Mouse (Mus musculus): ENCODE data around the gene Mgll. TPM values are rescaled to one million over a fixed set of nuclear protein-coding genes. Genes with fewer than 3 reads are reported as not detected.

The Mgll gene
- polyA plus RNA-seq, 1 experiment from 2014 or later: 1.1 TPM

DNA sequence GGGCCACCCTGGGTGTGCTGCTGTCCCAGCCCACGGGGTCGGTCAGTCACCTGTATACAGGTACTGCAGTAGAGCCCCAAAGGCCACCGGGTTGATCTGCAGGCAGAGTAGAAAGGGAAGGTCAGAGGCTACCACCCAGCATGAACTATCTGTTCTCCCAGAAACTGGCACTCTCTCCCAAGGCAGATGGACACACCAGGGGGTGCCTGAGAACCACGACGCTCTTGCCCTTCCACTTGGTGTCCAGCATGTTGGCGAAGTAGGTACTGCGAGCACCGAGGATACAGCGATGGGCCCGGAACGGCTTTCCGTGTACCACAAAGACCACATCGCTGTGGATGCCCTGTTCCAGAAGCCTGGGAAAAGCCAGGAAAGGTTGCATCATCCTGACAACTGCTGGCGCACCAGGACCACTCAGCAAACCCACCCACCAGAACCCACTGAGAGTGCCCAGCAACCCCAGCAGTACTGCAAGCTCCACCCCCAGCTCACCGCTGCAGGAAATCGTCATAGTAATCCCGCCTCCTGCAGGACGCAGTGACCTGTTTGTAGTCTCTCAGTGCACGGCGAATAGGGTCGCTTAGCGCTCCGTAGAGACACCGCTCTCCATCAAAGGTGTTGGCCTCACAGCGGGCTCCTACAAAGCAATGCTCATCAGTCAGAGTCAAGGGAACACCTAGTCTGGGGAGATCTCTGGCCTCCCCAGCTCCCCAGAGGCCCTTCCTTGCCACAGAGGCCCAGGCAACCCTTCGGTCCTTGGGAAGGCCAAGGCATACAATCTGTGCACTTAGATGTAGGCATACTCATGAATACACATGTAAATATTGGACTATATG lies 115.1 kb downstream of the Mgll start:
- H3K36me3 ChIP-seq: peaks cover 48% of the 10 kb centered on the region
- no peak overlapping the region for H3K27ac ChIP-seq (replicated peaks)
- H3K9ac ChIP-seq (replicated peaks): no peak overlapping the region
- H3K4me1 ChIP-seq: peaks cover 19% of the 10 kb centered on the region
- H3K27me3 ChIP-seq: 0 out of 2 replicates have a peak, but pooled peaks cover 6% of the 10 kb centered on the region
- ATAC-seq (ENCODE audit: low FRiP score, low read depth): no peak
- WGBS: 84% methylated on average over 26 of the region's 26 CpGs
- H3K4me3 ChIP-seq: no peak overlapping the region
- H3K4me2 ChIP-seq (replicated peaks): no peak overlapping the region
- no peaks in the 10 kb centered on the region for H3K9me3 ChIP-seq

DNA sequence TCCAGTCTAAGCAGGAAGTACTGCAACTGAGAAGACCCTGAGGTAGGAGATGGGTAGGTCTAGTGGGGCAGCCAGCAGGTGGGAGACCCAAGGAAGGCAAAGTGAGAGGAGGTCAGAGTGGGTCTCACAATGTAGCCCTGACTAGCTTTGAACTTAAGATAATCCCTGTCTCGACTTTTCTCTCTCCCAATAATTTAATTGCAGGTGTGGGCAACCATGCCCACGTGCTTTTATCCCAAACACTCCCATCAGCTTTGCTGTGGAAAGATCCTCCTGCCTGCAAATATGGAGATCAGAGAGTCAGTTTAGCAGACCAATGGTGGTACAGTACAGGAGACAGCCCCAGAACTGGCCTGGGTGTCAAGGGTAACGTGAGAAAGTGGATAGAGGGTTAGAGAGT lies 116.0 kb downstream of the Mgll start:
- H3K27me3 ChIP-seq: 0 out of 2 replicates have a peak, but pooled peaks cover 6% of the 10 kb centered on the region
- H3K9ac ChIP-seq (replicated peaks): no peak overlapping the region
- H3K4me1 ChIP-seq: peaks cover 19% of the 10 kb centered on the region
- WGBS: 74% methylated on average over 3 of the region's 3 CpGs
- H3K4me2 ChIP-seq (replicated peaks): peak overlapping the region; percentile 91
- no peak overlapping the region for H3K4me3 ChIP-seq
- H3K36me3 ChIP-seq: peaks cover 51% of the 10 kb centered on the region
- no peaks in the 10 kb centered on the region for H3K9me3 ChIP-seq
- ATAC-seq (ENCODE audit: low FRiP score, low read depth): no peak
- H3K27ac ChIP-seq (replicated peaks): no peak overlapping the region

DNA sequence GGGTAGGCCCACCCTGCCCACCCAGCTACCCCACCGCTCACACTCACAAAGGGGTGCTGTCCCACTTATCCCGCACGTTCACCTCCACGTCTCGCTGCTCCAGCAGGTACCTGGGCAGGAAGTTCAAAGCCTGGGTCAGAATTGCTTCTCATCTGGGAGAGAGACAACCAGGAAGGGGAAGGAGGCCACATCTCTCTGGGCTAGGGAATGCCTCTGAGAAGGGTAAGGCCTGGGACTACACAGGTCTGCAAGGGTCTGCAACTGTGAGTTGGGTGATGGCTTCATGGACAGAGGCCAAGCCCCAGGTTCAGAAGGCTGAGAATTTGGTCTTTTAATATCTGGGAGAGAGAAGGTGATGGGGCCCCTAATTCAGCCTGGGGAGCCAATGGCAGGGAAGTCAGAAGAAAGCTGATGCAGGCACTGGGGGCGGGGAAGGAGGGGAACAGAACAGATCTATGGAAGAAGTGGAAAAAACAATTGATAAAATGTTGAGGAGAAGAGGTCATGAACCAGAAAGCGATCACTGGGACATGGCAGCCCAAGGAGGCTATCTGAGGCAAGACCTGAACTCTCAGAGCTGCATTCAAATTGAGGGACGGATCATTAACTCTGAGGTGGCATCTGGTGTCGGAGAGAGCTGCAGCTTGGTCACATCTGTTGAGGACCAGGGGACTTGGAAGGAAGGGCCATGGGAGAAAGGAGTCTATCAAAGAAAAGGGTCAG lies 116.7 kb downstream of the Mgll start:
- Histone ChIP-seq H3K9ac (replicated peaks) (peak overlapping the region; percentile 80), H3K4me1 (peaks cover 19% of the 10 kb centered on the region), H3K9me3 (no peaks in the 10 kb centered on the region), H3K4me2 (replicated peaks) (peak overlapping the region; percentile 91), H3K4me3 (peak overlapping the region; percentile 81), H3K27ac (replicated peaks) (peak overlapping the region; percentile 82), H3K27me3 (0 out of 2 replicates have a peak, but pooled peaks cover 6% of the 10 kb centered on the region), H3K36me3 (peaks cover 47% of the 10 kb centered on the region)
- WGBS: 55% methylated on average over 9 of the region's 9 CpGs
- no peak for ATAC-seq (ENCODE audit: low FRiP score, low read depth)

DNA sequence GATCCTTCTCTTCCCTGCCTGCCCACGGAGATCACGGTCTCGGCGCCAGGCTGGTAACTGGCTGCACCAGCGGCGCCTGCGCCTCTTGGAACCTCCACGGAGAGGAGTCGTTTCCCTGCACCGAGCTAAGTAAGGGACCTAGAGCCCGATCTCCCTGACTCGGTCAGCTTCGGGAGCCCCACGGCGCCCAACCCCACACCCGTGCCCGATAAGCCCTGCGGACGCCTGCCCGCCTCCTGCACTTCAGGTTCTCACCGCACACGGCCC lies 117.2 kb downstream of the Mgll start:
- Histone ChIP-seq H3K36me3 (peaks cover 47% of the 10 kb centered on the region), H3K27ac (replicated peaks) (peak overlapping the region; percentile 82), H3K4me2 (replicated peaks) (peak overlapping the region; percentile 91), H3K9ac (replicated peaks) (peak overlapping the region; percentile 80), H3K4me1 (peaks cover 19% of the 10 kb centered on the region), H3K4me3 (peak overlapping the region; percentile 81), H3K27me3 (0 out of 2 replicates have a peak, but pooled peaks cover 6% of the 10 kb centered on the region), H3K9me3 (no peaks in the 10 kb centered on the region)
- under 1% methylated on average over 22 of the region's 22 CpGs for WGBS
- ATAC-seq (ENCODE audit: low FRiP score, low read depth): no peak

DNA sequence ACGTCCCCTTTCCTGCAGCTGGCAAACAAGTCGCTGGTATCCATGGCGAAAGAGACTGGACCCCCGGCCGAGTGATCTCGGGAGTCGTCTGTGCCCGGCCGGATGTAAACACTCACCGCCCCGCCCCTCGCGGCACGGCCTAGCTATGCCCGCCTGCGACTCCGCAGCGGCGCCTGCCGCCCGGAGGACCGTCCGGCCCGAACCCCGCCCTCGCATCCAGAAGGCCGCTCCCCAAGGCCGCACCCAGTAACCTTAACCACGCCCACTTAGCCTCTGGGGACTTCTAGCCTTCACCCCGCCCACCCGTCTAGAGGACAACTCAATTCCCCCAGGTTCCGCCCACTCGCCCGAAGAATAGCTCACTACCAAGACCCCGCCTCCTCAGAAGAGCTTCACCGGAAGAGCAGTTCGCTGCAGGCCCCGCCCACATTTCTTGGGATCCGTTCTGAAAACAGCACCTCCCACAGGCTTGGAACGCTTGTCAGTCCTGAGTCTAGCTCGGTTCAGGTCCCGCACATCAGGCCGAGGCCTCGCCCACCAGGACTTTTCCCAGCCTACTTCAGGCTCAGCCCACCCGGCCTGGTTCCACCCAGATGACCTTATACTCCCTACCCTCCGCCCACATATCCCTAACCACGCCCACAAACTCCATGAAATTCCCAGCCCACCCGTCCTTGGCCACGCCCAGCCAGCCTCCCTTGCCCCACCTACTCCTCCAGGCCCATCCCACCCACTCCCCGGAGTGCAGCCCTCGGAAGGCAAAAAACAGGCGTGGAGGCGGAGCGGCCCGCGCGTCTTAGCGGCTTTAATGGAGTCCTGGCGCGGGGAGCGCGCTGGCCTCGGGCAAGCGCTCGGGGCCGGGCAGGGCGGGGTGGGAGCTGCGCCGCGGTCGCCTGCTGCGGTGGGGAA lies 117.8 kb downstream of the Mgll start, which contains the start of gene Abtb1:
TSS of gene Abtb1 (minus strand) at position 204 of the 909 bp plus-strand sequence.
- Histone ChIP-seq H3K36me3 (peaks cover 46% of the 10 kb centered on the region), H3K9me3 (no peaks in the 10 kb centered on the region), H3K4me1 (peaks cover 19% of the 10 kb centered on the region), H3K4me3 (peak within 1 kb of the TSS; percentile 81), H3K27me3 (0 out of 2 replicates have a peak, but pooled peaks cover 6% of the 10 kb centered on the region), H3K4me2 (replicated peaks) (peak within 1 kb of the TSS; percentile 91), H3K27ac (replicated peaks) (peak within 1 kb of the TSS; percentile 82), H3K9ac (replicated peaks) (peak within 1 kb of the TSS; percentile 80)
- peak; percentile 95 for ATAC-seq (ENCODE audit: low FRiP score, low read depth)
- under 1% methylated on average over 71 of the region's 72 CpGs for WGBS

DNA sequence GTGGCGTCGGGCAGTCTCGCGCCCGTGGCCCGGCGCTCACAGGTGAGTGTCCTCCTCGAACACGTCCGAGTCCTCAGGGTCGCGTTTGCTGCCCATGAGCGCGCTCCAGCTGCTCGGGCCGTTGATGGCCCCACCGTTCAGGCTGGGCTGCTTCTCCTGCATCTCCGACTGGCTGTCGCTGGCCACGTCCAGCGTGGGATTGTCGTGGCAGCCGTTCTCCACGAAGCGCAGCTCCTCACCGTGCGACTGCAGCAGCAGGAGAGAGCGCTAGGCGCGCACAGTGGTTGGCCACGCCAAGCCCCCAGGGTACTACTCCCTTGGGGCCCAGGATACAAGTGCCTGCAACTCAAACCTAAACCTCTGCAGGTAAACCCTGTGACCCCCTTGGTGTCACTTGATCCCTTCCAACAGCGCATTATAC lies 118.5 kb downstream of the Mgll start:
- H3K27ac ChIP-seq (replicated peaks): peak overlapping the region; percentile 82
- peaks cover 41% of the 10 kb centered on the region for H3K36me3 ChIP-seq
- H3K9ac ChIP-seq (replicated peaks): peak overlapping the region; percentile 65
- ATAC-seq (ENCODE audit: low FRiP score, low read depth): no peak
- peaks cover 19% of the 10 kb centered on the region for H3K4me1 ChIP-seq
- under 1% methylated on average over 32 of the region's 32 CpGs for WGBS
- H3K9me3 ChIP-seq: no peaks in the 10 kb centered on the region
- peak overlapping the region; percentile 91 for H3K4me2 ChIP-seq (replicated peaks)
- peak overlapping the region; percentile 81 for H3K4me3 ChIP-seq
- 0 out of 2 replicates have a peak, but pooled peaks cover 6% of the 10 kb centered on the region for H3K27me3 ChIP-seq

DNA sequence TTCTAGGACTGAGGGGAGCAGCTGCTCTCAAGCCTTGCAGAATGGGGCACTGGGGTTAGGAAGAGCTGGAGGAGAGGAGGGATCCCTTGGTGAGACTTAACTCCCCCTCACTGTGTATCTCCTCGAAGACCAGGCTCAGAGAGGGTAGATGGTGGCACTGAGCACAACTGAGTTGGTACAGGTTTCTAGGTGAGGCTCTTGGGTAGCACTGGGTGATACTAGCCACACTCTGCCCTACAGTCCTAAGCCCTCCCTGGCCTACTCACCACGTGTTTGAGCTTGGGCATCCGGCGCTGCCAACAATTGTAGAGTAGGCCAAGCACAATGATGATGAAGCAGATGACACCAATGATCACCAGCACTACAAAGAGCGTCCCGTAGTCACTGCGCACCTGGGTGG lies 119.0 kb downstream of the Mgll start:
- H3K27ac ChIP-seq (replicated peaks): peak overlapping the region; percentile 82; the same call in 1 of the 2 replicates
- H3K4me2 ChIP-seq (replicated peaks): peak overlapping the region; percentile 91
- H3K4me3 ChIP-seq: peak overlapping the region; percentile 81
- H3K9me3 ChIP-seq: no peaks in the 10 kb centered on the region
- 73% methylated on average over 7 of the region's 7 CpGs for WGBS
- H3K36me3 ChIP-seq: peaks cover 41% of the 10 kb centered on the region
- ATAC-seq (ENCODE audit: low FRiP score, low read depth): no peak
- H3K4me1 ChIP-seq: peaks cover 19% of the 10 kb centered on the region
- H3K9ac ChIP-seq (replicated peaks): peak overlapping the region; percentile 65; the same call in 1 of the 2 replicates
- 0 out of 2 replicates have a peak, but pooled peaks cover 6% of the 10 kb centered on the region for H3K27me3 ChIP-seq

DNA sequence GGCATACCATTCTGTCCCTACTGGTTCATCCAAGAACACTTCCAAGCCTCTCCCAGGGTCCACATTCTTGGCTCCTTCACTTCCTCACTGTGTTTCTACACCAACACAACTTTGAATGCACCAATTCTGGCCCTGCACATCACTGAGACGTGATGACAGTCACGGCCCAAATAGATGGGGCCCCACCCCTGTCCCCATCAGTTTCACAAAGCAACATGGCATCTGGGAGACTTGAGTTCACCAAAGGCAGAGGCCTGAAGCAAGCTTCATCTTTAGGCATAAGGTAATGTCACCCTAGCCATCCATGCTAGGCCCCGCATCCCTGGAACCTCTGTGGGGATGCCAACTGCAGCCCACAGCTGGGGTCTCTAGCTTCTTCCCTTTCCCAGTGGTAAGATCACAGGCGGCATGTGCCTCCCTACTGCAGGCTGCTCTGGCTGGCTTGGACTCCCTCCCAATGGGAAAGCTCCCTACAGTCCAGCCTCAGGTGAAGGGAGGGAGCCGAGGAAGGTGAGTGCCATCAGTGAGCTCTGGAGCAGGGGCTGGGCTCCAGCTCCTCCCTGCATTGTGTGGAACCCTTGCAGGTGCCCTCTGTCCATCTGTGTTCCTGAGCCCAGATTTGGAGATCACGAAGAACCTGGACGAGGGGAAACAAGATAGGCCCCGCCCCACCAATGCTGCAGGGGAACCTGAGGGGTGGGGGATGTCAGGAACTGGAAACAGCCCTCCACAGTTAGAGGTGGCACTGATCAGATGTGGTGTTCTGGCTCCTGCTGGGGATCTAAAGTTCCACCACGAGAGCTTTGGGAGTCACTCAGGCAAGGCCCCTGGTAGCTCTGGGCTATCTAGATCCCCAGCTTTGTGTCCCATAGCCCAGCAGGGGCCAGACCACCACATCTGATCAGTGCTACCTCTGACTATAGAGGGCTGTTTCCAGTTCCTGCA lies 119.8 kb downstream of the Mgll start:
- ATAC-seq (ENCODE audit: low FRiP score, low read depth): no peak
- H3K36me3 ChIP-seq: peaks cover 41% of the 10 kb centered on the region
- no peaks in the 10 kb centered on the region for H3K9me3 ChIP-seq
- H3K27ac ChIP-seq (replicated peaks): no peak overlapping the region
- WGBS: 80% methylated on average over 9 of the region's 9 CpGs
- H3K27me3 ChIP-seq: 0 out of 2 replicates have a peak, but pooled peaks cover 6% of the 10 kb centered on the region
- H3K4me2 ChIP-seq (replicated peaks): no peak overlapping the region
- peaks cover 19% of the 10 kb centered on the region for H3K4me1 ChIP-seq
- no peak overlapping the region for H3K9ac ChIP-seq (replicated peaks)
- H3K4me3 ChIP-seq: no peak overlapping the region

DNA sequence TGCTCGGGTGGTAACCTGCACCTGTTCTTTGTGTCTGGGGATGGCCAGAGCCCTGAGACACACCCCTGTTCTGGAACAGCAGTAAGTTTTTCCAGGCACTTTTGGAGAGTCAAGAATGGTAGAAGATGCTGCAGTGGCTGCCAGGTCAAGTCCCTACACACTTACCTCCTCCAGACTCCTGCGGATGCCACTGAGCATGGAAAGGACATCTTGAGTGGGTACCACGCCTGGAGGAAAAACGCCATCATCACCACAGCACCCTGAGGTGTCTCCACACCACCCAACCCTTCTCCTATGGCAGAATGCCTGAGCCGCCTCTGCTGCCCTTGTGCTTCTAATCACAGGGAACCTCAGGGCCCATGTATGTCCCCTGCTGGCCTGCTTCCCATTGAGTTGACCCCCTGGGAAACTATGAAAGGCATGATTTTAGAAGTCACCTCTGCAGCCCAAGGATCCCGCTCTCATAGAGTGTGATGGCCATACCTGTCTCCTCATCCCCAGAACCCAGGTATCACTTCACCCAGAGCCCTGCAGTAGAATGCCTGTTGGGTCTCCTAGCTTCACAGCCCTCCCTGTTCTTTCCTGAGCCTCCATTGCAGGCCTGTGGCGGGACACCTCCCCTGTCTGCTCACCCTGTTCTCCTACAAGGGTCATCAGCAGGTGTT lies 120.8 kb downstream of the Mgll start:
- peaks cover 44% of the 10 kb centered on the region for H3K36me3 ChIP-seq
- WGBS: 79% methylated on average over 7 of the region's 7 CpGs
- H3K27me3 ChIP-seq: 0 out of 2 replicates have a peak, but pooled peaks cover 6% of the 10 kb centered on the region
- H3K9me3 ChIP-seq: no peaks in the 10 kb centered on the region
- H3K4me1 ChIP-seq: peaks cover 19% of the 10 kb centered on the region
- H3K4me3 ChIP-seq: no peak overlapping the region
- H3K9ac ChIP-seq (replicated peaks): no peak overlapping the region
- no peak overlapping the region for H3K4me2 ChIP-seq (replicated peaks)
- no peak for ATAC-seq (ENCODE audit: low FRiP score, low read depth)
- no peak overlapping the region for H3K27ac ChIP-seq (replicated peaks)

DNA sequence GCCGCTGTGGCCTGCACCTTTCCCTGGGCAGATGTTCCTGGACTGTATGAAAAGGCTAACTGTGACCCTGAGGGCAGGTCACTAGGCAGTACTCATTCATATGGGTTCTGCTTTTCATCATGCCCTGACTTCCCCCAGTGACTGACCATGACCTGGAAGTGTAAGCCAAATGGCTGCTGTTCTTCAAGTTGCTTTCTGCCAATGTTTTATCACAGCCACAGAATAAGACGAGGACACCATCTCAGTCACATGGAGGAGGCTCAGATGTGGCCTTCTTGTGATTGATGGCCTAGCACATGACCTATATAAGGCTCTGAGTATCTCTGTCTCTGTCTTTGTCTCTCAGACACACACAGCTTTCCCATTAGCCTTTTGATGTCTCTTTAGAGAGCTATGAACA lies 123.4 kb downstream of the Mgll start:
- Histone ChIP-seq H3K4me3 (no peak overlapping the region), H3K4me1 (peaks cover 8% of the 10 kb centered on the region), H3K9me3 (no peaks in the 10 kb centered on the region), H3K9ac (replicated peaks) (no peak overlapping the region), H3K4me2 (replicated peaks) (no peak overlapping the region), H3K27me3 (0 out of 2 replicates have a peak, but pooled peaks cover 6% of the 10 kb centered on the region), H3K36me3 (peaks cover 56% of the 10 kb centered on the region), H3K27ac (replicated peaks) (no peak overlapping the region)
- 70% methylated on average over 2 of the region's 2 CpGs for WGBS
- no peak for ATAC-seq (ENCODE audit: low FRiP score, low read depth)

Data from midbrain, embryonic 12.5 days (tissue).